Mouse (Mus musculus): ENCODE results near the gene Ciart.
"Not testable (repeated sequence)": the region's sequence is repeated elsewhere in the genome, so short reads cannot be mapped to it uniquely, and the experiment has no call there.

The Ciart gene

GRCm38 (mm10) chr3:95865050-95865449 is 17.0 kb downstream of the Ciart start:
- in situ Hi-C loops (cut with MboI): no loop called here

GRCm38 (mm10) chr3:95863578-95863977 is 18.5 kb downstream of the Ciart start:
- in situ Hi-C loops (cut with MboI): no loop called here

GRCm38 (mm10) chr3:95861796-95862195 is 20.3 kb downstream of the Ciart start:
- in situ Hi-C loops (cut with MboI): no loop called here

GRCm38 (mm10) chr3:95861216-95861615 is 20.8 kb downstream of the Ciart start:
- in situ Hi-C loops (cut with MboI): no loop called here

GRCm38 (mm10) chr3:95860323-95860722 is 21.7 kb downstream of the Ciart start:
- in situ Hi-C loops (cut with MboI): no loop called here

GRCm38 (mm10) chr3:95858278-95858677 is 23.8 kb downstream of the Ciart start:
- in situ Hi-C loops (cut with MboI): not testable (repeated sequence)

- in situ Hi-C loops (cut with MboI): not testable (repeated sequence)
Observed at GRCm38 (mm10) chr3:95857050-95857449, 25.0 kb downstream of the Ciart start.

GRCm38 (mm10) chr3:95856115-95856514 is 25.9 kb downstream of the Ciart start:
- in situ Hi-C loops (cut with MboI): no loop called here

- in situ Hi-C loops (cut with MboI): no loop called here
Observed at GRCm38 (mm10) chr3:95855502-95856089, 26.5 kb downstream of the Ciart start, which contains the start of gene Prpf3. TSS of gene Prpf3 (minus strand) at chr3:95855885.

- in situ Hi-C loops (cut with MboI): no loop called here
Observed at GRCm38 (mm10) chr3:95851317-95851716, 30.7 kb downstream of the Ciart start.

GRCm38 (mm10) chr3:95850611-95851010 is 31.4 kb downstream of the Ciart start:
- in situ Hi-C loops (cut with MboI): no loop called here

GRCm38 (mm10) chr3:95842503-95843214 is 39.4 kb downstream of the Ciart start:
- in situ Hi-C loops (cut with MboI): no loop called here

- in situ Hi-C loops (cut with MboI): no loop called here
Observed at GRCm38 (mm10) chr3:95839250-95839649, 42.8 kb downstream of the Ciart start.

- in situ Hi-C loops (cut with MboI): no loop called here
Observed at GRCm38 (mm10) chr3:95829053-95829452, 53.0 kb downstream of the Ciart start.
